Mouse (Mus musculus): ENCODE measurements at regions not wholly inside any gene's neighbourhood (a gene's known extent, or its start where the extent isn't known, plus 50 kb on each side); places are given as distances from the start of the nearest gene placed in this dataset.
"Not testable (repeated sequence)": the region's sequence is repeated elsewhere in the genome, so short reads cannot be mapped to it uniquely, and the experiment has no call there.

DNA sequence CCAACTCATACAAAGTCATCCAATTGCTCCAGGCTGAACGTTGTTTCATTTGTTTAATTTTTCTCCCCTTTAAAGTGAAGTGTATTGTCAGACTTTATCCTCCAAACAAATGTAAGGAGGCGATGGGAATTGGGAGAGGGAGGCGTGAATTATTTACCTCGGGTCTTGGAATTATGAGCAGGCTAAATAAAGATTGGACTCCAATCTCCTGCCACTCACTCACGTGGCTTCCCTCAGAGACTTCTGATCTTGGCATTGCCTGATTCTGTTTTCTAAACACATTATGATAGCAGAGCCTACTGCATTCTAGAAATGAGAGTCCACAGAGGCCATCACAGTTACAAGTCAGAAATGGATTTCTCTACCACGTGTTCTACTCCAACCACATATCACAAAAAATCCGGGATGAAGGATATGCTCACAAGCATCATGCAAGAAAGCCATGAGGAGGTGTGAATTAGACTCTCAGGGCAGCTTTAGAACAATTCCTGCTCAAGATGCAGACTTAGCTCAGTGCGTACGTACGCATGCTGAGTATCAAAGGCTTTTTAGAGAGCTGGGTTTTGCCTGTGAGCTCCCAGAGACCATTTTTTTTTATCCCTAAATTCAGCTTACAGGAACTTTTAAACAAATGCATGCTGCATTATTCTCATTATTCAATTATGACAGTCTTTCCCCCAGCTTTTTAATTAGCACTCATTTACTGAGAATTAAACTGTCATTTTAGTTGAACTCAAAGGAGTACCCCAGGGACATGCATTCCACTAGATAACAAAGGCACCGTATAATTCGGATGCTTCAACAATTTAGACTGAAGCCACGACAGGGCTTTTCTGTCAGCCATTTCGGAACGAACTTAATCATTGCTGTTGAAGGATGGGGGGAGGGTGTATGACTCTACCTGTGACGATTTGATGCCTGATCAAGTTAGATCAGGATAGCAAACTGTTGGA is 269.2 kb upstream of the Ubash3b start:
- no peak overlapping the region for H3K4me2 ChIP-seq (ENCODE audit: low read depth)
- DNase-seq (peak; percentile 49), ATAC-seq (peak; percentile 85)
- no peaks in the 10 kb centered on the region for H3K36me3 ChIP-seq (ENCODE audit: insufficient read depth)
- no peaks in the 10 kb centered on the region for H3K27me3 ChIP-seq (ENCODE audit: insufficient read depth, low read length)
- no peak for TF ChIP-seq CTCF (IDR thresholded peaks at IDR 0.05; ENCODE audit: low read depth)
- 22% methylated on average over 16 of the region's 16 CpGs for WGBS
- H3K4me3 ChIP-seq (ENCODE audit: low read depth, low read length) = no peak overlapping the region
- 0 out of 2 replicates have a peak overlapping the region, but pooled peaks have one; percentile 30 for H3K27ac ChIP-seq (ENCODE audit: low read depth, low read length)
- H3K9me3 ChIP-seq (ENCODE audit: low read length) = no peaks in the 10 kb centered on the region
- H3K9ac ChIP-seq = no peak overlapping the region
- H3K4me1 ChIP-seq (ENCODE audit: insufficient read depth) = peaks cover 12% of the 10 kb centered on the region; the same call in 1 of the 2 replicates

DNA sequence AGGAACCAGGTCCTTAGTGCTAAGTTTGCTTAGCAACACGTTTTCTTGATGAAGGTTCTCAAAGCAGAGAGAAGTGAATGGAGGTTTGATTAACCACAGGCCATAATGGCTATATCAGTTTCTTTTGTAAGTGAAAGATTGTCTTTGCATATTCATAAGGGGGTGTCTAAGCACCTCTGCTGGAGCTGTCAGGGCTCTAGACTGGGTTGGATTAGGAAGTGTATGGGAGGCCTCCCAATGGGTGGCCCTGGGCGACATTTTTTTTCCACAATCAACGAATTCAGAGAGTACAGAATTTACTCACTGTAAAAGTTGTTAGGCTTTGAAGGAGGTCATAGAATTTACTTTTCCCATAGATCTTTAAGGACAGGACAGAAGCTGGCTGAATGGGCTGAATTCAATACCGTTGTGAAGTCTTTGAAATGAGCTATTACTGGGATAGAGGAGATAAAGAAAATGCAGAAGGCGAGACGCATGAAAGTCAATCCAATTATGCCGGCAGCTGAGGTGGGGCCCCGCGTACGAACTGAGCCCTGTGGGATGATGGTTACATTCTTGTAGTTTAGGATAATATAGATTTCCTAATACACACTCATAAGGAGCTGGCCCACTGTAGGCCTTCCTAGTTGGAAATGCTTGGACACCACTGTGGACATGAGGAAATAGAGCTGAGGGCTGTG is 268.4 kb upstream of the Ubash3b start:
- H3K27ac ChIP-seq (ENCODE audit: low read depth, low read length) = no peak overlapping the region
- ATAC-seq = peak; percentile 46; the same call in 1 of the 2 replicates
- H3K4me2 ChIP-seq (ENCODE audit: low read depth) = no peak overlapping the region
- DNase-seq = peak; percentile 14
- no peaks in the 10 kb centered on the region for H3K27me3 ChIP-seq (ENCODE audit: insufficient read depth, low read length)
- H3K4me1 ChIP-seq (ENCODE audit: insufficient read depth) = peaks cover 12% of the 10 kb centered on the region; the same call in 1 of the 2 replicates
- no peak overlapping the region for H3K4me3 ChIP-seq (ENCODE audit: low read depth, low read length)
- 14% methylated on average over 10 of the region's 10 CpGs for WGBS
- no peak for TF ChIP-seq CTCF (IDR thresholded peaks at IDR 0.05; ENCODE audit: low read depth)
- H3K9ac ChIP-seq = no peak overlapping the region
- no peaks in the 10 kb centered on the region for H3K9me3 ChIP-seq (ENCODE audit: low read length)
- H3K36me3 ChIP-seq (ENCODE audit: insufficient read depth) = no peaks in the 10 kb centered on the region

DNA sequence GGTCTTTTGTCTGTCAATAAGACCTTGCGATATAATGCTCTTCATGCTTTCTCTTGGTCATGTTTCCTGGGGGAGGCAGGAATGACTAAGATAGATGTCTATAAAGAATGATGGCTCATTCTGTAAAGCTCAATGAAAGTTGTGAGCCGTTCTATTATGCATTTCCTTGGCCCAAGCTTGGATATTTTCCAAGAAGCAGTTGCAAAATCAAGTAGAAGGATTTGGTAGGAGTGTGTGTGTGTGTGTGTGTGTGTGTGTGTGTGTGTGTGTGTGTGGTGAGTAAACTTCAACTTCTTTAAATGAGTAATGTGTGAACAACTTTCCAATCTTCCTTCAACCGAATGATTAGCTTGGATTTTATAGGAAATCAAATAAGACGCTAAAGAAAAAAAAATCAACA is 267.7 kb upstream of the Ubash3b start:
- Histone ChIP-seq H3K36me3 (ENCODE audit: insufficient read depth) (no peaks in the 10 kb centered on the region), H3K27ac (ENCODE audit: low read depth, low read length) (no peak overlapping the region), H3K4me1 (ENCODE audit: insufficient read depth) (peaks cover 12% of the 10 kb centered on the region; the same call in 1 of the 2 replicates), H3K4me2 (ENCODE audit: low read depth) (no peak overlapping the region), H3K4me3 (ENCODE audit: low read depth, low read length) (no peak overlapping the region), H3K9ac (no peak overlapping the region), H3K27me3 (ENCODE audit: insufficient read depth, low read length) (no peaks in the 10 kb centered on the region), H3K9me3 (ENCODE audit: low read length) (no peaks in the 10 kb centered on the region)
- DNase-seq = no peak
- no peak for ATAC-seq
- no peak for TF ChIP-seq CTCF (IDR thresholded peaks at IDR 0.05; ENCODE audit: low read depth)
- 31% methylated on average over 4 of the region's 4 CpGs for WGBS

DNA sequence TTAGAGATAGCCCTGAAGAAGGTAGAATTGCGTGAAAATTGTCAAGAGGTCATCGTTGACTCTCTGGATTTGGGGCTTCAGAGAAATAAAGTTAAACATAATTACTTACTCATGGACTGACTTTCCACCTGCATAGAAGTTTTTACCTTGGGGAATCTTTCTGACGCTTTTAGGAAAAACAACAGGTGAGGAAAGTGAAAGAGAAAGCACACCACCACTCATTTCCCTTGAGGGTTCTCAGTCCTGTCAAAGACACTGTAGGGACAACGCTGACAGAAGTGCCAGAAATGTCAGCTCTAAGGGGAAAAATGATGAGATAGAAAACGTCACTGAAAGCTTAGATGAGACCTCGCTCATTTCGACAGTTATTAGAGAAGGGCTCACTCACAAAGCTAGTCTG is 265.2 kb upstream of the Ubash3b start:
- Histone ChIP-seq H3K4me3 (ENCODE audit: low read depth, low read length) (no peak overlapping the region), H3K36me3 (ENCODE audit: insufficient read depth) (no peaks in the 10 kb centered on the region), H3K4me1 (ENCODE audit: insufficient read depth) (peaks cover 12% of the 10 kb centered on the region; the same call in 1 of the 2 replicates), H3K9ac (no peak overlapping the region), H3K4me2 (ENCODE audit: low read depth) (no peak overlapping the region), H3K27me3 (ENCODE audit: insufficient read depth, low read length) (no peaks in the 10 kb centered on the region), H3K9me3 (ENCODE audit: low read length) (no peaks in the 10 kb centered on the region), H3K27ac (ENCODE audit: low read depth, low read length) (no peak overlapping the region)
- ATAC-seq = no peak
- 93% methylated on average over 7 of the region's 7 CpGs for WGBS
- no peak for DNase-seq
- no peak for TF ChIP-seq CTCF (IDR thresholded peaks at IDR 0.05; ENCODE audit: low read depth)

DNA sequence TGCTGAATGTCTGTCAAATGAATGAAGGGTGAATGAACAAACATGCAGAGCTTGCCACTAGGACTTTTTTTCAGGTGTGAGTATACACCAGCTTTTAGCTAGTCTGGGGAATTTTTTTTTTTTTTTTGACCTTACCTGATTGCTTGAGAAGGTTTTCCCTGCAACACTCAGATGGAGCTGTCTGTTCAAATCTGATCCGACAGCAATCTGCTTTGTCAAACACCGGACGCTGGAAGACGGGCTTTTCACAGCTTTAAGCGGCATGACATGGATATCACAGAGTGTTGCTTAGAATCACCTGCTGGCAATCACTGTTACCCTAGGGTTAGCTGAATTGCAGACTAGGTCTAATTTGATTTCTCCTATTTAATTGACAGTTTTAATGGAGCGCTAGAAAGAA is 263.7 kb upstream of the Ubash3b start:
- H3K9me3 ChIP-seq (ENCODE audit: low read length) = no peaks in the 10 kb centered on the region
- no peak for DNase-seq
- H3K9ac ChIP-seq = no peak overlapping the region
- no peak overlapping the region for H3K4me2 ChIP-seq (ENCODE audit: low read depth)
- H3K36me3 ChIP-seq (ENCODE audit: insufficient read depth) = no peaks in the 10 kb centered on the region
- no peaks in the 10 kb centered on the region for H3K27me3 ChIP-seq (ENCODE audit: insufficient read depth, low read length)
- 55% methylated on average over 6 of the region's 6 CpGs for WGBS
- H3K4me1 ChIP-seq (ENCODE audit: insufficient read depth) = 0 out of 2 replicates have a peak, but pooled peaks cover 3% of the 10 kb centered on the region
- H3K27ac ChIP-seq (ENCODE audit: low read depth, low read length) = no peak overlapping the region
- no peak for ATAC-seq
- no peak for TF ChIP-seq CTCF (IDR thresholded peaks at IDR 0.05; ENCODE audit: low read depth)
- H3K4me3 ChIP-seq (ENCODE audit: low read depth, low read length) = no peak overlapping the region

DNA sequence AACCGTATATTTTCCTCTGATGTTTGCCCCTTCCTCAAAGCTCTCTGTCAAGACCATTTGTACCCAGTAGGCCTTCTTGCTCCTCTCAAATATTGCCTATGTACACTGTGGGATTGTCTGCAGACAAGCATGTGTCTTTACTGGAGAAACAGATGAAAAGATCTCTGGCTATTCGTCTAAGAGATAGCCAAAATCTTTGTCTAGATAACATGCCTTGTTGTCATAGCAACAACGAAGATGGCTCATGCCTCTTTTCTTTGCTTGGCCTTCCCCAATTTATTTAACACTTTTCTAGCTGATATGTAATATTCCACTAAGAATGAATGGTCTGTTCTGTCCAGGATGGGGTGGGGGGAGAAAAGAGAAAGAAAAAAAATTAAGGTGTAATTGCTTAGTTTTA is 252.3 kb upstream of the Ubash3b start:
- Histone ChIP-seq H3K9me3 (ENCODE audit: low read length) (no peaks in the 10 kb centered on the region), H3K4me1 (ENCODE audit: insufficient read depth) (peaks cover 9% of the 10 kb centered on the region; the same call in 1 of the 2 replicates), H3K4me2 (ENCODE audit: low read depth) (no peak overlapping the region), H3K4me3 (ENCODE audit: low read depth, low read length) (no peak overlapping the region), H3K27me3 (ENCODE audit: insufficient read depth, low read length) (no peaks in the 10 kb centered on the region), H3K9ac (no peak overlapping the region), H3K36me3 (ENCODE audit: insufficient read depth) (peaks cover 6% of the 10 kb centered on the region; the same call in 1 of the 2 replicates), H3K27ac (ENCODE audit: low read depth, low read length) (0 out of 2 replicates have a peak overlapping the region, but pooled peaks have one; percentile 21)
- ATAC-seq (no peak), DNase-seq (peak; percentile 60)
- 43% methylated on average over 3 of the region's 3 CpGs for WGBS
- TF ChIP-seq CTCF (IDR thresholded peaks at IDR 0.05; ENCODE audit: low read depth) = no peak

DNA sequence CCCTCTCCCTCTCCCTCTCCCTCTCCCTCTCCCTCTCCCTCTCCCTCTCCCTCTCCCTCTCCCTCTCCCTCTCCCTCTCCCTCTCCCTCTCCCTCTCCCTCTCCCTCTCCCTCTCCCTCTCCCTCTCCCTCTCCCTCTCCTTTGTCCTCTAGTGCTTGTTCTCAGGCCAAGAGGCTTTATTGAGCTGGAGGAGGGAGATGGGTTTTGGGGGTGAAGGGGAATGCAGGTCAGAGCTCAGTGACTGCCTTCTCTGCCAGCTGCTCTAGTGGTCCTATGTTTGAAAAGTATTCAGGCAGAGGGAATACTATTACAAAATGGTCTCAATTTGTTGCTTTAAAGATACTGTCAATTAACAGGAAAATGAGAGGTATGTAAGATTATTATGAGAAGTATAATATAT is 251.6 kb upstream of the Ubash3b start:
- not testable (repeated sequence) for DNase-seq; H3K4me3 ChIP-seq (ENCODE audit: low read depth, low read length); H3K27ac ChIP-seq (ENCODE audit: low read depth, low read length); H3K27me3 ChIP-seq (ENCODE audit: insufficient read depth, low read length); H3K9me3 ChIP-seq (ENCODE audit: low read length); H3K36me3 ChIP-seq (ENCODE audit: insufficient read depth); ATAC-seq; H3K4me2 ChIP-seq (ENCODE audit: low read depth); H3K9ac ChIP-seq
- H3K4me1 ChIP-seq (ENCODE audit: insufficient read depth) = peaks cover 13% of the 10 kb centered on the region; the same call in 1 of the 2 replicates
